Mouse (Mus musculus) cerebral cortex, adult 2 months (tissue): Measurements from ENCODE around the gene Setd7.

ENCODE experiments used
- WGBS: fragments of 180-500 bp; shearing (Covaris S2); methylation state at CpG from one replicate; pipeline ENCODE4 v1.1.7; 2018; 5-methylcytosine and 5-hydroxymethylcytosine counted together

Gene Setd7

DNA sequence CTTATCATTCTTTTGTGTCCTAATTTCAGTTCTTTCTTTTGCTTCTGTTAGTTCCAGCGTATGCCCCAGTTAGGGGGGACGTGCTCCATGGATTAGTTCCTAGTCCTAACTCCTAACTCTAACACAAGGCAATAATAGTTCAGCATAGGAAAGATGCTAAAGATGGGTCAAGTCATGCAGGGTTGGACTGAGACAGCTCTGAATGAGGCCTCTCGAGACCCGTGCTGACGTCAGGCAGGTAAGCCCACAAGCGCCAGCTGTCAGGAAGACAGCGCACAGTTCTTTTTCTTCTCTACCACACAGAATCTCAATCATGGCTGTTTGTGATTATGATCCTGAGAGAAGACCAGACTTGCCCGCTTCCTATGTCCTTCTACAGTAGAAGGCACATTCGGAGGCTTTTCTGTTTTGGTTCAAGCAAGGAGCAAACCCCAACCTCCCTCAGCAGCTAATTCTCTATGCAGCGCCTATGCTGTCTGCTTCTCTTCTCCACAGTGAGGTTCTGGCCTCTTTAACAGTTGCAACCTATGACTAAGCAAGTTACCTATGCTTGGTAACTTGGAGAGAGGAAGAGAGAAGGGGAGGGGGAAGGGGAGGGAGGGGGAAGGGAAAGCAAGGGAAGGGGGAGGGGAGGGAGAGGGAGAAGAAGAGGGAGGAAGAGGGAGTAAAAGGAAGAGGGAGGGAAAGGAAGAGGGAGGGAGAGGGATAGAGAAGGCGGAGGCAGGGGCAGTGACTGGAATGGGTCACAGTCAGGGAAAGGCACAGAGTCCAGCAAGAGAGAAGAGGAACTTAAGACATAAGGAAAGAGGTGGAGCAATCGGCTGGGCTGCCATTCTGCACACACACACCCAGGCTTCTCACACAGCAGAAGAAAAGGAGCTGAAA, 42.6 kb downstream of the Setd7 start:
- 85% methylated on average over 12 of the region's 12 CpGs for WGBS

DNA sequence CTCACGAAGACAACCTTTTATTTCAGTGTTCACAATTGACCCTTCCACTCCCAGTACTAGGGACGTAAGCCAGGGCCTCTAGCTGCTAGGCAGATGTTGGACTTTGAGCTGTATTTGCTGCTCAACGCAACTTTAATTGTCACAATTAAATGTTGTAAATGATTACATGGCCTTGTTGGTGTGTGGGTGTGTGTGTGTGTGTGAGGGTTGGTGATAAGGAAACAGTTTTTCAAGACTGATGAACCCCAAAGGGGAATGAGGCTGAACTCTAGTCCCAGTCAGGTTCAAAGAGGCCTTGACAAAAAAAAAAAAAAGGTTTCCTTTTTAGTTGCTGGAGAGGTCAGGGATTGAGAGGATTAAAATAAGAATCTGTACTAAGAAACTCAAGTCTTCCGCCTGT, 43.2 kb downstream of the Setd7 start:
- 75% methylated on average over 4 of the region's 4 CpGs for WGBS

DNA sequence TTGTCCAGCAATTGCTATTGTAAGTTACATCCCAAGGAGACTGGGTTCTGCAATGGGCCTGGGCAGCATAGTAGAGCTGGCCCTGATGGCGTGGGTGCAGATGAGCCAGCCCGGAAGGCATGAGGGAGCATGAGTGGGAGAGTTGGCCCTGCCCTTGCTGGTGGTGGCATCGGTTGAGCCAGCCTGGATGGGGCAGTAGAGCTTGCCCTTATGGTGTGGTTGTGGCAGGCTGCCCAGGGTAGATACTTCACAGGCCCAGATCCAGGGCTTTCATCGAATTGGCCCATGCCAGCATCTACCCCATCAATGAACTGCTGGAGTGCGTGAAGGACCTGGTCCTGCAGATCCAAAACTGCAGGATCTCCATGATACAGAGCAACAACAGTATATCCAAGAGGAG, 48.7 kb downstream of the Setd7 start:
- WGBS: 80% methylated on average over 5 of the region's 5 CpGs

DNA sequence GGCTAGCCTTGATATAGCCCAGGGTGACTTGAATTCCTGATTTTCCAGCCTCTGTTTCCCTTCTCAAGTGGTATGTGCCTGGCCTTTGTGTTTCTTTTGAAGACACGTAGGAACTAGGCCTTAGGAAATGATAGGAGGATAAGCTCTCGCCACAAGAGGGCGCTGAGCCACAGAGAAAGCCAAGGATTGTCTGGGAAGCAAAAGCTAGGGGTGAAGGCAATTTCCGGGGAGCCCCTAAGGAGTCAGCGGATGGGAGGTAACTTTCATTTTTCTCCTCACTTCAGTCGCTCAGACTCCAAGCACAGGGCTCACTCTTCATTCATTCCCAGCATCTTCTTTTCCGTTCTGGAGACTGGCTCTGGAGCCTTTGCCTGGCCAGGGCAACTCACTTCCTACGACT, 49.8 kb downstream of the Setd7 start:
- 21% methylated on average over 8 of the region's 8 CpGs for WGBS

DNA sequence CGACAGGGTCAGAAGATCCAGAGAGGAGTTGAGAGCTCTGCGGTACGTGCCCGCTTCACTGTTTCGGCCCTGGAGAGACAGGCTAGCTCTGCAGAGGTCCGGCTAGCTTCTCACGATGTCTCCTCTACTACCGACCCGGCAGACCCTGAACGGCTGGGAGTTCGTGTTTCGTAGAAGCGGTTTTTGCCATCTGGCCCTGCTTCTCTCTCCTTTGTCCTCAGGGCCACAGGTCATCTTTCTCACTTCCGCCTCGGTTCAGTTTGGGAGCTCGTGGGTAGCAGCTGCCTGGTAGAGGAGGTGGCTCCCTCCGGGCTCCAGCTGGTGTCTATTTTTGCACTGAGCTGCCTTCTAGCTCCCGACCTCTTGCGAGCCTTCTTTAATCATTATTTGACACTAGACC, 55.2 kb downstream of the Setd7 start:
- WGBS: 59% methylated on average over 19 of the region's 19 CpGs

DNA sequence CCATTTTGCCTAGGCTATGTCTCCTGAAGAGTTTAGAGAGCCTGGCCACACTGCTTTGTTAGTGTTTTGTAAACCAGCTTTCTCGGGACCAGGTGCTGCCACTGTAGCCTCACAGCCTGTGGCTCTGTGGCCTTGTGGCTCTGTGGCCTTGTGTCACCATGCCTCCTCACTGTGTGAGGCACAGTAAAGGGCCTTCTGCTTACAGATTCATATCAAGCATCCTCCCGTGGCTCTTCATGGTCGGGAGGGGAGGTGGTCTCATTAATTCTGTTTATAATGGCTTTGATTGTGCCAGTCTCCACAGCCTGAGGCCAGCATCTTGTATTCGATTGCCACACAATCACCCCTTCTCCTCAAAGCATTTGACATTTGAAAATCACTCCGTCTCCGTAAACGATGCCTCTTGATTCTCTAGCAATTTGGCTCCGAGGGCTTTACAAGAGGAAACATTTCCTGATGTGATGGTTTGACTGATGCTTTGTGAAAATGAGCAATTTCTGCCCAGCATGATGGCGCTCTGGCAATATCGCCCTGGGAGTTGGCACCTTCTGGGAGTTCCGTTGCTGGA, 56.2 kb downstream of the Setd7 start:
- 68% methylated on average over 11 of the region's 11 CpGs for WGBS

DNA sequence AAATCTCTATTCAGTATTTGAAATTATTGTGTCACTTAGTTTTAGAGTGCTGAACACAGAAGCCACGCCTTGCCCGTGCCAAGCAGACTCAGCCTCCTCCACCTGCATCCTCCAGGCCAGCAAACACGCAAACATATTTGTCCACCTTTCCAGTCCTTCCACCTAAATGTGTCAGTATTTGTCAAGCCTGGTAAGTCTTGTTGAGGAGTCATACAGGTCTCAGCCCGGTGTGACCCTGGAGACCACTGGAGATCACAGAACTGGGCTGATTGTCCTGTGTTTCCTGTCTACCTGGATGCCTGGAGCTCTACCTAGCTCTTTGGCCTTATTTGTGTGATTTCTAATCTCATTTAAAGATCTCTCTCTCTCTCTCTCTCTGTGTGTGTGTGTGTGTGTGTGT, 60.8 kb downstream of the Setd7 start:
- 96% methylated on average over 4 of the region's 4 CpGs for WGBS

DNA sequence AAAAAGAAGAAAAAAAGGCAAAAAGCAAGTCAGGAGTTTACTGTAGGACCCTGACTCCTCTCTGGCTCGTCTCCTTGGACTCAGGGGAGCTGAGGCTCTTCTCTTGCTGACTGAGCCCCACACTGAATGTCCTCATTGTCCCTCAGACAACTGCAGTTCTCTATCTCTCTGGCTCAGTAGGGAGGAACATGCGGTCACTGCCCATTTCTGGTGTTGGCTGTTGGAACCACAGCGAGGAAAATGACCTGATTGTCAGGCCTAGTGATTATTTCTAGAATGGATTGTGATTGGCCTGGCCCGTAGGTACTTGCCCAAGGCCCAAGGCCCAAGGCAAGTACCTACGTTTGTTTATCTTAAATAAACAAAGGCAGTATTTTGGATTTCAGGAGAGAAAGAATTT, 62.0 kb downstream of the Setd7 start:
- 73% methylated on average over 5 of the region's 5 CpGs for WGBS

DNA sequence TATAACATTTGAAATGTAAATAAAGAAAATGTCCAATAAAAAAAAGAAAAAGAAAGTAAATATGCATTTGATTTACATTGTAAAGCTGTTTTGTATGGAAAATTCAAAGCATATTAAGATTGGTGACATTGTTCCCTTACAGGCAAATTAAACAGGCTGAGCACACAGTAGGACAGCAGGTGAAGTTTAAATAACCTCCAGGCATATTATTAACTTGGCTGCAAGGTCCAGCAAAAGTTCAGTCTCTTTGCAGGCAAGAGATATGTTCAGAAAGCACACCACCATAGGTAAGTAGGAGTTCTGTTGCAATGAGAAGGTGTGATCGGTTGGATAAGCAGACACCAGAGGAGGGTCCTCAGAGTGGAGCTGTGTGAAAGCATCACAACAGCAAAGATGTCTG, 62.7 kb downstream of the Setd7 start:
- WGBS: 97% methylated on average over 1 of the region's 1 CpGs

DNA sequence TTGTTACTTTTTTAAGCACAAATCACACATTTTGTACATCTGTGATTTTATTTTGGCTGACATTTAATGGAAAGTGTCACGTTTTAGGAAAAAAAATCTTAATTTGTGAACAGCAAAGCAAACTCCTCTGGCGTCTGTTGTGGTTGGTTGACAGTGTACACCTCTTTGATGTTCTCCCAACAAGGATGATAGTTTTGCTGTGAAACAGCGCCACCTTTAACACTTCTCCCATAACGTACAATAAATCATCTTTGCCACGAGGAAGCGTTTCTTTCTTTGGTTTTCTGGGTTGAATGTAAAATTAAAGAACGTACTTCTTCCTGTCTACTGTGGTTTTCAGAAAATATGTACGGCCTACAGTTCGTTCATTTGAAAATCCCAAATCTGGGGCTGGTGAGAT, 65.0 kb downstream of the Setd7 start:
- WGBS: 87% methylated on average over 9 of the region's 9 CpGs

DNA sequence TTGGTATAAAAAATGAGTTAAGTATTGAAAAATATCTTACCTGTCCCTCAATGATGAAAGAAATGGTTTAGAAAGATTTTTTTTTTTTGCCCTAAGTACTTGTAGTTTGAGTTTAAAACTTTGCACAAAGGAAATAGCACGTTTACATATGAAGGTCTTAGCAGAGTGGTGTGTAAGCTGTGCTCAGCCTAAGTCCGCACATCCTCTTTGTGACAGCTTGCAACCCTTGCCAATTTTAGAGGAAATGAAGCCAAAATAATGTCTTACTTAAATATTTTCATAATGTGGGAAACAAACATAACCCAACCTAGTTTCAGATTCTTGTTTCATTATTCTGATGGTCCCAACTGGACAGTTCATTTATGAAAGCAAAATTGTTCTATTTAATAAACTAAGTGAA, 66.2 kb downstream of the Setd7 start:
- 73% methylated on average over 2 of the region's 2 CpGs for WGBS

DNA sequence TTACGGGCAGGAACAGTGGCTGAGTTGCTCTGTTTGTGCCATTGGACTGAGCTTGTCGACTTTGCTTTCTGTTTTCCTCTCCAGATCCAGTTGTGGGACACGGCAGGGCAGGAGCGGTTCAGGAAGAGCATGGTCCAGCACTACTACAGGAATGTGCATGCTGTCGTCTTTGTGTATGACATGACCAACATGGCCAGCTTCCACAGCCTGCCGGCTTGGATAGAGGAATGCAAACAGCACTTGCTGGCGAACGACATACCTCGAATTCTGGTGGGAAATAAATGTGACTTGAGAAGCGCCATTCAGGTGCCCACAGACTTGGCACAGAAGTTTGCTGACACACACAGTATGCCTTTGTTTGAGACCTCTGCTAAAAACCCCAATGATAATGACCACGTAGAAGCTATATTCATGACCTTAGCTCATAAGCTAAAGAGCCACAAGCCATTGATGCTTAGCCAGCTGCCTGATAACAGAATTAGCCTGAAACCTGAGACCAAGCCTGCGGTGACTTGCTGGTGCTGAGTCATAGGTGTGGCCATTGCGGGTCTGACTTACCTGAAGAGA, 67.3 kb downstream of the Setd7 start:
- 80% methylated on average over 13 of the region's 13 CpGs for WGBS

DNA sequence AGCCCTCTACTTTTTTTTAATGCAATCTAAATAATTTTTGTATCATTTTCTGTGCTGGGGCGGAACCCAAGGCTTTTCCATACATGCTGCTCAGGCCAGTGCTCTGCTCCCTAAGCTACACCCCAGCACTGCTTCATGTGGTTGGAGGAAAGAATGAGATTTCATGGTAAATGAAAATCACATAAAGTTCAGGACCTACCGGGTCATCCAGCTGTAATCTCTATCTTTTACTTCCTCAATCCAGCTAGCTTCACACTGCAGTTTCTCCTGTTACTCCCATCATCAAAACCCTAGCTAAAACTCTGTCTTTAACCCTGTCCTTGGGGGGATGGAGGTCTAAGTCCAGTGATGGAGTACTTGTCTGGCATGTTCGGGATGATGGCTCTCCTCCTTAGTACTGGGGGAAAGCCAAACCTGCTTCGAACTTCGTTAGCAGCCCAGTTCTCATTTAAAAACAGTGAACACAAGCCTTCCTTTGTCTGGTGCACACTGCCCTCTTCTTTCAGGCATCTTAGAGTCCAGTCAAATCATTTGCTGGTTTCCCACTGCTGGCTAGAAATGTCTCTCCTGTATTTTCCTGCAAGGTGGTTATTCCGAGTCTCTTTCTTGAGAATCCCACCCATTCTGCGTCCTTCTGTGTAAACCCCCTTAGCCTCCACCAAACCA, 70.5 kb downstream of the Setd7 start:
- 65% methylated on average over 7 of the region's 7 CpGs for WGBS

DNA sequence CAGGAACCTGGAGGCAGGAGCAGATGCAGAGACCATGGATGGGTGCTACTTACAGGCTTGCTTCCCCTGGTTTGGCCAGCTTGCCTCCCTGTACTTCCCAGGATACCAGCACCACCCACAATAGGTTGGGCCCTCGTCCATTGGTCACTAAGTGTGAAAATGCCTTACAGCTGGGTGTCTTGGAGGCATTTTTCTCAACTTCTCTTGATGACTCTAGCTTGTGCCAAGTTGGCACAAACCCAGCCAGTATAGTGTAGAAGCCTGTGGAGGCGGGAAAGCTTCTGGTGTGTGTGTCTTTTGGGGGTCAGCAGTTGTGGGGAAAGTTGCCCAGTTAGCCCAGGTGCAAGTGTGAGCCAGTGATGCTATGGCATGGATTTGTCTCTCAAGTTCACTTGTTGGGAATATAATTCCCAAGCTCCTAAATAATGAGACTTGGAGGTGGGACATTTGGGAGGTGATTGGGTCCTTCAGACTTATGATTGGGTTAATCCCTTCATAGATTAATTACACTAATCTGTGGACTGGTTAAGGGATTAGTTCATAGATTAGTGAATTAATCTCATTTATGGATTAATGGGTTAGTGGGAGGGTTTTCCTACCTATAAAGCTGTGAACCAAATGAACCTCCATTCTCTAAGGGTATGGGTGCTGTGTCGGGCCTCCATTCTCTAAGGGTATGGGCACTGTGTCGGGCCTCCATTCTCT, 74.0 kb downstream of the Setd7 start:
- WGBS: 73% methylated on average over 4 of the region's 4 CpGs

DNA sequence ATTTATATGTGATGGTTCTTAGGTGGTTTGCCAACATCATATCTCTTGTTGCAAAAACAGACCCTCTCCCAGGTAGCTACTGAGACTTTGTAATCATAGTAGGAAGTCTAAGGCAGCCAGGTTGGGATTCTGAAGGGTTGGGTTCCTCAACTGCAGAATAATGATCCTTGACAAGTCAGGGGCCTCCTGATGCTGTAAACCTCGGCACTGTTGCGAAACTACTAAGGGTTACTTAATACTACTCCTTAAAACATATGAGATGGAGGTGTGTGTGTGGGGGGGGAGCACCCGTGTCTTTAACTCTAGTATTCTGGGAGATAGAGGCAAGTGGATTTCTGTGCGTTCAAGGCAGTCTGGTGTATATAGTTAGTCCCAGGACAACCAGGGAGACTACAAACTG, 75.3 kb downstream of the Setd7 start:
- 46% methylated on average over 4 of the region's 4 CpGs for WGBS

DNA sequence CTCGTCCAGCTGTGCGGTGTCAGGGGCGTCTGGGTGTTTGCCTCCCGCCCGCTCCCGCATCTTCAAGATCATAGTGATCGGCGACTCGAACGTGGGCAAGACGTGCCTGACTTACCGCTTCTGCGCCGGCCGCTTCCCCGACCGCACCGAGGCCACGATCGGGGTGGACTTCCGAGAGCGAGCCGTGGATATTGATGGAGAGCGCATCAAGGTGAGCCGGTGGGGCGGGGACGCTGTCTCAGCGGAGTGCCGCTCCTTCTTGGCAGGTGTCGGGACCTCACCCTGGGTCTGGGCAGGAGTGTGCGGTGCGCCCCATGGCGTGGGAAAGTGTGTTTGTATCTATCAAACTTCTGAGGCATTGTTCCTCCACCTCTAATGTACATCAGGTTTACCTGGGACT, 76.3 kb downstream of the Setd7 start:
- under 1% methylated on average over 33 of the region's 33 CpGs for WGBS

DNA sequence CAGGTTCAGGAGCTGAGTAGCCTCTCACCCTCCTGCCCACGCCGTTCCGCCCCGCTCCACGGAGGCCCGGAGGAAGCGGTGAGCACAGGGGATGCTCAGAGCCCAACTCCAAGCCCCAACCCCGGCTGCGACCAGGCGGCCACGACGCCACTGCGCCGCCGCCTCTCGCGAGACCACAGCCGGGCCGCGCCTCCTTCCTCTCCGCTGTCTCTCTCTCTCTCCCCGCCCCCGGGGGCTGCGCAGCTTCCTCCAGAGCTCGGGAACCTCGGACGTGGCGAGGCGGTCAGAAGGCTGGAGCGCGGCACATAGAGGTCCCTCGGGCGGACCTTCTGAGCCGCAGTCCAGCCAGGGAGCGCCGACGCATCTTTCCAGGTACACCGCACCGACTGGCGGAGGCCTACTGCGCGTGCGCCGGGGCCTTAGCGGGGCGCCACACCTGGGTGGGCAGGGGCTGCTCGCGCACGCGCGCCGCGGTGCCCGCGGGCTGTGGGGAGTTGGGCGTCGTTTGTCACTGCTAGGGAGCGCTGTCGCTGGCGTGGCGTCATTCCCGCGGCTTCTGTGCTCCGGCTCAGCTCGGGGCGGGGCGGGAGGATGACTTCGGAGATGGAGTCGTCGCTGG, 76.8 kb downstream of the Setd7 start, which contains the start of gene Rab33b:
Rab33b (plus strand) TSS at position 180 of the 619 bp plus-strand sequence.
- WGBS: under 1% methylated on average over 70 of the region's 70 CpGs

DNA sequence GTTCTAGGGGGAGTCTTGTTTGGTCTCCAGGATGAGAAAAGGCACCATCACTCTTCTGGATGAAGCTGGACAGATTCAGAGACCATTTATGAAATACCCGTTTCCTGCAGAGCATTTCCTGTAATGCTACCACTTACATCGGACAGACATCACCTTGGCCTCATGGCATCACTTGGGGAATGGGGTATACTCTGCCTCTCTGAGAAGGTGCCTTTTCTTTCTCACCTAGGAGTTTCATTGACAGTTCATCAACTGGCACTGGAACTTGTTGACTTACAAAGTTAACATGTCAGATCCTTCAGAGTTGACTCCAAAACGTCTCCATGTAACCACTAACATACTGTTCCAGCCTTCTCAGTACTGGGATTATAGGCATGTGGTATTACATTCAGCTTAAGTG, 77.9 kb downstream of the Setd7 start:
- WGBS: 63% methylated on average over 3 of the region's 3 CpGs

DNA sequence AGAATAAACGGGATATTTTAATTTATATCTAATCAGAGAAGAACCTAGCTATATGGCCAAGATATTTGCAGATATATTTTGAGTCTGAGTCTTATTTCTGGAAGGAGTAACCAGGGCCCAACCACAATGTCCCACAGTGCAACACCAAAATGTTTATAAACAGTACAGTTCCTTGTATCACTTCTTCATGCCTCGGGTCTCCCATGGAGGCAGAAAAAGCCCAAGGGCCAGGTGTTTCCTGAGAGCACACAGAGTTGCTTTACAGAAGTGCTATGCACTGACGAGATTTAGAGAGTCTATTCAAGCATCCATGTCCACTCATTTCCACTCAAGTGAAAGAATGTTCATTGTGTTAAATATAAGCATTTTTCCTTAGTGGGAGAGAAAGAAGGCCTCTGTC, 78.8 kb downstream of the Setd7 start:
- 40% methylated on average over 3 of the region's 3 CpGs for WGBS

DNA sequence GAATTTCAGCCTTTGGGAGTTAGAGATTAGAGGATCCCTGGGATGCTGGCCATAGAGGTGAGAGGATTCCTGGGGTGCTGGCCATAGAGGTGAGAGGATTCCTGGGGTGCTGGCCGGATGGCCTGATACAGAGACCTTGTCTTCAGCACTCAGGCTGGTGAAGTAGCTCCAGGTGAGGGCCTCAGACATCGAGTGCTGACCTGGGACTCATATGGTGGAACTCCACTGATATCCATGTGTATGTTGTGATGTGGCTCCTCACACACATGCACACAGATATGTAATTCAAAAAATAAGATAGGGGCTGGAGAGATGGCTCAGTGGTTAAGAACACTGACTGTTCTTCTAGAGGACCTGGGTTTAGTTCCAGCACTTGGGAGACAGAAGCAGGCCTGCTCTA, 80.8 kb downstream of the Setd7 start:
- WGBS: 62% methylated on average over 2 of the region's 2 CpGs

DNA sequence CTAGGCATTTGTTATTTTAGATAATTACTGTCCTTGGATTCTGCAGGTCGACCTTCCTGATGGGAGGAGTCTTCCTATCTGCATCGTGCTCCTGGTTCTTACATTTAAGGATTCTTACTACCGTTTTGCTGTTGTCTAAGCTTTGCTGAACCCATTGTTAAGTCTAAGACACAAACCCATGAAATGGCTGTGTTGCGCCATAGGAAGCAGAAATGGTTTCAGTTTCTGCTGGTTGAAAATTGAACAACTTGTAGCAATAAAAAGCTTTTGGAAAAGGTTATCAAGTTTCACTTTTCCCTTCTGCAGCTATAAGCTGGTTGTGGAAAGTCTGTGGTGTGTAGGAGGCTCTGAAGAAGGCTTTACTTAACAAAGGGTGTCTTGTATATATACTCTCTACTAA, 85.0 kb downstream of the Setd7 start:
- 59% methylated on average over 4 of the region's 4 CpGs for WGBS

DNA sequence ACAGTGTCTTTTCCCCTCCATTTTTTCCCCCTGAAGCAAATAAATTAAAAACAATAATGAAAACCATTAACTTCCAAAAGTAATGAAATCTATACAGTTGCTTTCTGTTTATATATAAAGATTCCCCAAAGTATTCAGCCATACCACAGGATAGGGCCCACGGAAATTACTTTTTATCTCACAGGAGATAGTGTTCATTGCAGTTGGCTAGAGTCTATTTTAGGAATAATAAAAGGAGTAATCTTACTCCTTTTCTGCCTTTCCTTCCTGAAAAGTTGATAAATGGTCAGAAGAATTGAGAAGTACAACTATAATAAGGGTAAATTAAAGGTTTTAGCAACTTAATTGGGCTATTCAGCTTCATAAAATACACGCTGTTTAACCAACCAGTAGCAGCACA, 92.1 kb downstream of the Setd7 start:
- 94% methylated on average over 2 of the region's 2 CpGs for WGBS
